Mouse (Mus musculus) embryonic fibroblast, embryonic 13.5 days (primary cell): ENCODE data around the gene Fut11. TPM values are rescaled to one million over a fixed set of nuclear protein-coding genes. Genes with fewer than 3 reads are reported as not detected.
"Not testable (repeated sequence)": the region's sequence is repeated elsewhere in the genome, so short reads cannot be mapped to it uniquely, and the experiment has no call there.

Experiments used
- H3K27ac ChIP-seq: 2 replicates; pipeline ENCODE4 v1.5.1; 2012; ENCODE audit warnings: low read length, control low read depth, inconsistent platforms; ENCODE audit not compliant: insufficient read depth
- H3K4me1 ChIP-seq: 2 replicates; pipeline ENCODE4 v1.6.1; 2011; ENCODE audit warnings: low read length; ENCODE audit not compliant: control insufficient read depth, insufficient read depth
- H3K4me3 ChIP-seq: 2 replicates; pipeline ENCODE4 v1.5.1; 2011; ENCODE audit warnings: mild to moderate bottlenecking, control low read depth, low read length; ENCODE audit not compliant: insufficient read depth
- CTCF ChIP-seq: IDR thresholded peaks from 2 replicates; pipeline ENCODE4 v1.5.1; 2011; ENCODE audit warnings: mild to moderate bottlenecking, control low read depth, low read length, moderate library complexity, borderline replicate concordance; ENCODE audit not compliant: insufficient read depth
- POLR2A ChIP-seq: IDR thresholded peaks from 2 replicates; pipeline ENCODE4 v1.6.1; 2011; ENCODE audit warnings: low read depth, mild to moderate bottlenecking, control low read depth, low read length, moderate library complexity
- polyA plus RNA-seq: library from polyadenylated mRNA; stranded (reverse); fragments of >200 nt; gene quantifications from 2 replicates; pipeline ENCODE4 v1.2.4, GENCODE M21; 2011; ENCODE audit warnings: low read depth; ENCODE audit not compliant: missing spikeins, insufficient read length

Fut11 gene
- polyA plus RNA-seq, 1 experiment = 24.4 TPM

DNA sequence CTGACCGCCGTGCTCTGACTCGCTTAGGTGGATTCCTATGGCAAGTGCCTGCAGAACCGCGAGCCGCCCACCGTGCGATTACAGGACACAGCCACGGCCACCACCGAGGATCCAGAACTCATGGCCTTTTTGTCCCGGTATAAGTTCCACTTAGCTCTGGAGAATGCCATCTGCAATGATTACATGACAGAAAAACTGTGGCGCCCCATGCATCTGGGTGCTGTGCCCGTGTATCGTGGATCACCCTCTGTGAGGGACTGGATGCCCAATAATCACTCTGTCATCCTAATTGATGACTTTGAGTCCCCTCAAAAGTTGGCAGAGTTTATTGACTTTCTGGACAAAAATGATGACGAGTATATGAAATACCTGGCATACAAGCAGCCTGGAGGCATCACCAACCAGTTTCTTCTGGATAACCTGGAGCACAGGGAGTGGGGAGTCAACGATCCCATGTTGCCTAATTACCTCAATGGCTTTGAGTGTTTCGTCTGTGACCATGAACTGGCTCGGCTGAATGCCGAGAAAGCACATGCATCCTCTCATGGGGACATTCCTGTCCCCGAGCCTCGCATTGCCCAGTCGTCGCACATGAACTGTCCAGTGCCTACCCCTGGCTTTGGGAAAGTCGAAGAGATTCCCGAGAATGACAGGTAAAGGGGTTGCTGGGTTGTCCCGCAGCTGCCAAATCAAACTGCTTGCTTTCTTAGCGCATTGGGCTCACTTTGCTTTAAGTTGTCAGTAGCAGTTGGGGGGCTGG lies 1.2 kb downstream of the Fut11 start:
- H3K27ac ChIP-seq = peak overlapping the region; percentile 10; the same call in 1 of the 2 replicates
- H3K4me3 ChIP-seq = peak overlapping the region; percentile 50
- H3K4me1 ChIP-seq = peaks cover 8% of the 10 kb centered on the region
- TF ChIP-seq POLR2A (no peak), CTCF (no peak)

DNA sequence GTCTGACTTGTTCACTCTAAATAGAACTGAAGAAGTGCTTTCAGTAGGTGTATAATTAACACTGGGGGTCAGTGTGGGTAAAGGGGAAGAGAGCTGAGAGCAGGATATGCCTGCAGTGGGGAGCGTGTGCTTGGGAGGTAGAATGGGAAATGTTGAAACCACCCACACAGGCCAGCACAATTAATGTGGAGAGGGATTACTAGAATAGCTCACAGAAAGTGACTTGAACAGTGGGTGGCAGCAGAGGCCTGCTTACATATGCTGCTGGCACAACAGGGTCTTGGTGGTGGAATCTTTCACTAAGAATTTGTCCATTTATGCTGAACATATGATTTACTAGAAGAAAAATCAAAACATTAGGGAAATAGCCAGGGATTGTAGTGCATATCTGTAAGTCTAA lies 2.2 kb downstream of the Fut11 start:
- Histone ChIP-seq H3K27ac (0 out of 2 replicates have a peak overlapping the region, but pooled peaks have one; percentile 14), H3K4me3 (peak overlapping the region; percentile 50), H3K4me1 (peaks cover 8% of the 10 kb centered on the region)
- TF ChIP-seq POLR2A = no peak
- TF ChIP-seq CTCF = no peak

DNA sequence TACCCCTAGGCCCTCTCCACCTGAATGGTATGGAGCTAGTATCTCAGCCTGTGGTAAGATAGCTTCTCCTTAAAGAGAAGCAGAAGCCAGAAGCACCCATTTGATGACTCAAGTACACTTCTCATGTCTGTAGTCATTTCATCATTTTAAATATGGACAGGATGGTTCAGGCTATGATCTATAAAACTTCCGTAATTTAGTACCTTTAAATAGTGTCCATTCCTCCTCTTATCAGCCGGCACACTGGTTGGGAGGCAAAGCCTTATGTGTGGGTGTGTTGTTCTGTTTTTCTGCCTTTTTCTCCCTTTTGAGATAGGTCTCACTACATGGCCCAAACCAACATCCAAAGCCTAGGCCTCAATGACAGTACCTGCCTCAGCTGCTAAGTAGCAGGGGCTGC lies 3.7 kb downstream of the Fut11 start:
- TF ChIP-seq CTCF (no peak), POLR2A (no peak)
- H3K4me3 ChIP-seq = no peak overlapping the region
- no peak overlapping the region for H3K27ac ChIP-seq
- H3K4me1 ChIP-seq = peaks cover 8% of the 10 kb centered on the region

DNA sequence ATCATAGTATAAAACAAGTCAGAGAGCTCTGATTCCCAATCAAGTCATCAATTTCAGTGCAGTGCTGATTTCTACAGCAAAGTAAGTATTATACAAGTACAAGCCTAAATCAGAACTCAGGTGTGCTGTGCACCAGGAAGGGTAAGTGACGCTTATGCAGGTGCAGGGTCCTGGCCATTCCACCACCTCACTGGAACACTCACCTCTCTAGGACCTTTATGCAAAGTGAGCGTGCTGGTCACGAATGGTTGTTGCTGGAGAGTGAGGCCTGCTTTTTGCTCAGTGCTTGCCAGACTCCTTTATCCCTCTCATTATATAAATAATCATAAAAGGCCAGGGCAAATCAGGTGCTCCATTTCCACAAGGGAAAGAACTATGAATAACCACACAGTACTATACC lies 5.6 kb downstream of the Fut11 start:
- no peak overlapping the region for H3K4me3 ChIP-seq
- H3K27ac ChIP-seq = no peak overlapping the region
- TF ChIP-seq CTCF (no peak), POLR2A (no peak)
- H3K4me1 ChIP-seq = peaks cover 8% of the 10 kb centered on the region

DNA sequence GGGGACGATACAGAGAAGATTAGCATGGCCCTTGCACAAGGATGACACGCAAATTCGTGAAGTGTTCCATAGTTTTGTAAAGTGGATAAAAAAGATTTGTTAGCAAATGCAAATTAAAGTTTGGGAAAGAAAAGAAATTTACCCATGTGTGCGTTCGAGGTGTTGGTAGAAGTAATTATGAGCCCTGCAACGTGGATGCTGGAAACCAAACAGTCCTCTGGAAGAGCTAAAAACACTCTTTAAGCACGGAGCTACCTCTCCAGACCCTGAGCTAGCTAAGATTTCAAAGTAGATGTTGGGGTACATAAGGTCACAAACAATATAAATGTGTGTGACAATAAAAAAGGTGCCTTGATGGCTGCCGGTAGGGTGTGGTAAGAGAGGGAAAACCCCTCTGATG lies 6.8 kb downstream of the Fut11 start:
- H3K4me3 ChIP-seq = peak overlapping the region; percentile 77
- TF ChIP-seq POLR2A = no peak
- no peak for TF ChIP-seq CTCF
- peak overlapping the region; percentile 92 for H3K27ac ChIP-seq
- H3K4me1 ChIP-seq = peaks cover 6% of the 10 kb centered on the region

DNA sequence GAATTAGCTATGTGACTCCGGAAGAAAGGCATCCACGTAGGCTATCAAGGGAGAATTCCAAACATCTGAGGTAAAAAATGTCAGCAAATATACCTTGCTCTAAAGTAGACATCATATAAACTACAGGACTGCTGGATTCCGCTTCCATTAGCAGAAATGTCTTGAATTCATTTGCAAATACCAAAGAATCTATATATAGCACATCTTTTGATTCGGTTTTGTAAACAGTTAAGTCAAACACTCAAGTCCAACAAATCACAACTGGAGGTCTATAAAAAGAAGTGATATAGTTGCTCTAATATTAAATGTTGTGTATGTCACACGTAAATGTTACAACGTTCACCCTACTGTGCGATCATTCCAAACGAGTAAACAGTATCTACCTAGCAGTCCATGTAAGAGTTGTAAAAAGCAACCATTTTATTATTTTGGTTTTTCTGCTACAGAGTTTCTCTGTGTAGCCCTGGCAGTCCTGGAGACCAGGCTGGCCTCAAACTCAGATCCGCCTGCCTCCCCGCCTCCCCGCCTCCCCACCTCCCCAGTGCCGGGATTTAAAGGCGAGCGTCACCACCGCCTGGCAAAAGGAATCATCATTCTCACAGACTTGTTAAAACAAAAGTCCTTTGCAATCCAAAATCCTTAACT lies 7.5 kb downstream of the Fut11 start:
- peak overlapping the region; percentile 92 for H3K27ac ChIP-seq
- H3K4me3 ChIP-seq = peak overlapping the region; percentile 77
- TF ChIP-seq CTCF (no peak), POLR2A (no peak)
- peaks cover 6% of the 10 kb centered on the region for H3K4me1 ChIP-seq

DNA sequence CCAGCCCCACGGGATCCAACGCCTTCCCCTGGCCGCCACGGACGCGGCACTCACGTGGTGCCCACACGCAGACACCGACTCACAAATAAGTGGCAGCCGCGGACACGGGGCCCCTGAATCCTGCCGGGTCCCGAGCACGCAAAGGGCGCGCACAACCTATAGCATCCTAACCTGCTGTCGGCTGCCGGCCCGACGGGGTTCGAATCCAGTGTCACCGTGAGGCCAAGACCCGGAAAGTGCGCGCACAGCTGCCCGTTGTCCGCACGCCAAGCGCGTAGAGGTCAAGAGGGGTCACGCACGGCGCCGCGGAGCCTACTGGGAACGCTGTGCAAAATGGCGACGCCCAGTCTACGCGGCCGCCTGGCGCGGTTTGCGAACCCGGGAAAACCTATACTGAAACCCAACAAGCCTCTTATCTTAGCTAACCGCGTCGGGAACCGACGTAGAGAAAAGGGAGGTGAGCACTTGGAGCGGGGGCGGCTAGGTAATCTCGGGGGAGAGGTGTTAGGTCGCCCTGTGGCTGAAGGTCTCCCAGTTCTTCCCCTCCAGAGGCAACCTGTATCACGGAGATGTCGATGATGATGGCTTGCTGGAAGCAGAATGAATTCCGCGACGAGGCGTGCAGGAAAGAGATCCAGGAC lies 8.1 kb downstream of the Fut11 start, which contains the start of gene Chchd1:
Chchd1 (plus strand) TSS at position 266 of the 641 bp plus-strand sequence.
- Histone ChIP-seq H3K27ac (peak within 1 kb of the TSS; percentile 92), H3K4me1 (peaks cover 6% of the 10 kb centered on the region), H3K4me3 (peak within 1 kb of the TSS; percentile 77)
- TF ChIP-seq CTCF (no peak), POLR2A (peak; percentile 74)

DNA sequence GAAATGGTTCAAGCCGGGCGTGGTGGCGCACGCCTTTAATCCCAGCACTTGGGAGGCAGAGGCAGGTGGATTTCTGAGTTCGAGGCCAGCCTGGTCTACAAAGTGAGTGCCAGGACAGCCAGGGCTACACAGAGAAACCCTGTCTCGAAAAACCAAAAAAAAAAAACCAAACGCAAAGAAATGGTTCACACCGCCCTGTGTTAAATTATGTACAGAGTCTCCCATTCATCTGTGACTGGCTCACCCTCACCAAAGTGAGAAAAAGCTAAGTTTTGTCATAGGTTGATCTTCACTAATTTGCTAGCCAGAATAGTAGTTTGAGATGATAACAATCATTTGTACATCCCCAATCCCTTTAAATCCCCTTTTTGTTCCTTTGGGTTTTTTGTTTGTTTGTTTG lies 8.7 kb downstream of the Fut11 start:
- not testable (repeated sequence) for H3K4me1 ChIP-seq, H3K27ac ChIP-seq
- peak overlapping the region; percentile 77 for H3K4me3 ChIP-seq

DNA sequence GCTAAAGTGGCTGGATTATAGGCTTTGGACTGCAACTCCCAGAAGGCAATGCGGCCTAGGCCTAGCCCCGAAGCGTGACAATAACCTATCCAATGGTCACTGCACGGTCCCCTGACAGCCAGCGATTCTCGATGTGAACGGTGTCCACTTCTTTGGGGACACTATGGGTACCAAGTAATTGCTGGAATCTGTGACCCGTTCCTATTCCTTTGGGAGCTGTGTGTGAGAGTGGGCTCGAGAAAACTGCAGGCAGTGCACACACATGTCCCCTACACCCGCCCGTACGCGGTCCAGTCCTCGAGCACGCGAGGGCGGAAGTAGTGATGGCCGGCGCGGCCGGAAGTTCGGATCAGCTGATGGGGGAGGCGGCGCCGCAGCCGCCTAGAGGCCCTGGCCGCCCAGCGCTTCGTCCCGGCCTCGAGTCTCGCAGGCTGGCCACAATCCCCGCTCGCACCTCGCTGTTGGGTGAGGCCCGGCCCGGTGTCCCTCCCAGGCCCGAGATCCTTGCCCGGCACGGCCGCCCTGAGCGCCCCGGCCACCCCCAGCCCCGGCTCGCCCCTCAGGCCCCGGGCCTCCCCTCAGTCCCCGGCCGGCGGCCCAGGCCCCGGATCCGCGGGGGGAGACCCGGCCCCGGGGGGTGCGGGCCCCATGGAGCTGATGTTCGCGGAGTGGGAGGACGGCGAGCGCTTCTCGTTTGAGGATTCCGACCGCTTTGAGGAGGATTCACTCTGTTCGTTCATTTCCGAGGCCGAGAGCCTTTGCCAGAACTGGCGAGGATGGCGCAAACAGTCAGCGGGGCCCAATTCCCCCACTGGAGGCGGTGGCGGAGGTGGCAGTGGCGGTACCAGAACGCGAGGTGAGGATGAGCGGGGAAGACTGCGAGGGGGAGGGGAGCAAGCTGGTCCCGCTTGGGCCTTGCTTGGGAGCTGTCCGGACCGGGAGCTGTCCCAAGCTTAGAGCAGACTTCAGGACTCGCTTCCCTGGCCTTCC lies 12.7 kb downstream of the Fut11 start, which contains the start of gene Zswim8:
Zswim8 (plus strand) TSS at position 352 of the 990 bp plus-strand sequence.
- peak; percentile 65 for TF ChIP-seq POLR2A
- no peak for TF ChIP-seq CTCF

More for the DNA sequence above, 12.7 kb downstream of the Fut11 start, which contains the start of gene Zswim8:
- Histone ChIP-seq H3K27ac (peak within 1 kb of the TSS; percentile 67), H3K4me3 (peak within 1 kb of the TSS; percentile 100), H3K4me1 (no peaks in the 10 kb centered on the region)
